Mouse (Mus musculus) right cerebral cortex, adult 2 months (tissue): ENCODE data around the gene Pfdn6.
"Not testable (repeated sequence)": the region's sequence is repeated elsewhere in the genome, so short reads cannot be mapped to it uniquely, and the experiment has no call there.

Source experiments
- DNase-seq, 2 experiments: peaks; one replicate each; pipeline ENCODE4 v3.0.0; 2021 to 2022; ENCODE audit warnings: low spot score in 2 of 2

Pfdn6 gene

DNA sequence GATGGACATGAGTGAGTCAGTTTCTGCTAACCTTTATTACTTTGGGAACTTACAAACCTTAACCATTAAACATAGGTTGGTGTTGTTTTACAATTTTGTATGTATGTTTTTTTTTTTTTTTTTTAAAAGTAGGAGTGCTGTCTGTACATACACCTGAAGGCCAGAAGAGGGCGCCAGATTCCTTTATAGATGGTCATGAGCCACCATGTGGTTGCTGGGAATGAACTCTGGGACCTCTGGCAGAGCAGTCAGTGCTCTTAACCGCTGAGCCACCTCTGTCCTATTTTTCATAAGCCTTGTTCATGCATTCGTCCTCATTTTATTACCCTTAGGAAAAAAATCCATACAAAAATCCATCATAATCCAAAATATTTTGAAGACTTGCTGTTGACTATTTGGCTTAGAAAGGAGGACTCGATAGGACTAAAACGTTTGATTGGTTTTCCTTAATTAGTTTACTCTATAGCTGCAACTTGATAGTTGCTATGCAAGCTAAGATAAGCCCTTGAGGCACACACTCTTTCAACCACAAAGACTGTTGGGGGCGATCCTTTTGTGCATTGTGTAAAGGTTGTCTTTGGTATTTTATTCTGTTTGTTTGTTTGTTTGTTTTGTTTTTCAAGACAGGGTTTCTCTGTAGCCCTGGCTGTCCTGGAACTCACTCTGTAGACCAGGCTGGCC is 42.9 kb downstream of the Pfdn6 start:
- no peak for DNase-seq

GRCm38 (mm10) chr17:33893011-33893410 is 47.1 kb downstream of the Pfdn6 start:
- not testable (repeated sequence) for DNase-seq

DNA sequence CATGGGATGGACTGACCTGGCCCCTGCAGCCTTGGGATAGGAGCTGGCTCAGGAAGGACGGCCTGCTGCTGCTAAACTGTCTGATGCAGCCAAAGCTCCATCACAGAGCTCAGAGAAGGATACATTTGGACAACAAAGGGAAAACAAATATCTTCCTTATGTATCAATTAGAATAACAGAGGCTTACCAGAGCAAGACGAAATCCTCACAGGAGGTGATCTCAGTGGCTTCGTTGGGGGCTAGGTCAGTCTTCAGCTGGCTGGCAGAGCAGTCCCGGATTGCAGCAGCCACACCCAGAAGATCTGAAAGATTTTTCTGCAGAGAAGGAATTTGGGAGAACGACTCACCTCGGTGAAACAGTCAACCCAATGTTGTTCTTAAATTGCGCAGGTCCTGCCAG is 47.7 kb downstream of the Pfdn6 start:
- no peak for DNase-seq

DNA sequence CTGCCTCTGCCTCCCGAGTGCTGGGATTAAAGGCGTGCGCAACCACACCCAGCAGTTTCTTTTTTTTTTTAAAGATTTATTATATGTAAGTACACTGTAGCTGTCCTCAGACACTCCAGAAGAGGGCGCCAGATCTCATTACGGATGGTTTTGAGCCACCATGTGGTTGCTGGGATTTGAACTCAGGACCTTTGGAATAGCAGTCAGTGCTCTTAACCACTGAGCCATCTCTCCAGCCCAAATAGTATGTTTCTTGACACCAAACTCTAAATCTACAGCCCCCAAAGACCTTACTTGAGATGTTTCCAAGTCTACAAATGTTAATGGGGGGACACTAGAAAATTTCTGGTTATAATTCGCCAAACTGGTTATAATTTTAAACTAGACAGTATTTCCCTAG is 48.3 kb downstream of the Pfdn6 start:
- not testable (repeated sequence) for DNase-seq

DNA sequence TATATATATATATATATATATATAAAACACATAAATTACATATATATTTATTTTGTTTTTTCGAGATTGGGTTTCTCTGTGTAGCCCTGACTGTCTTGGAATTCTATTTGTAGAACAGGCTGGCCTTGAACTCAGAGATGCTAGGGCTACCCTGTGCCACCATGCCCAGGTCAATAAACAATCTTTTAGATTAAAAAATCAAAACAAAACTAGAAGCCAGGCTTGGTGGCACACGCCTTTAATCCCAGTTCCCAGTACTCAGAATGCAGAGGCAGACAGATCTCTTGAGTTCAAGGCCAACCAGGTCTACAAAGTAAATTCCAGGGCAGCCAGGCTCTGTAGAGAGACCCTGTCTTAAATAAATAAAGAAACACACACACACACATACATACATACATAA is 48.8 kb downstream of the Pfdn6 start:
- DNase-seq: no peak

DNA sequence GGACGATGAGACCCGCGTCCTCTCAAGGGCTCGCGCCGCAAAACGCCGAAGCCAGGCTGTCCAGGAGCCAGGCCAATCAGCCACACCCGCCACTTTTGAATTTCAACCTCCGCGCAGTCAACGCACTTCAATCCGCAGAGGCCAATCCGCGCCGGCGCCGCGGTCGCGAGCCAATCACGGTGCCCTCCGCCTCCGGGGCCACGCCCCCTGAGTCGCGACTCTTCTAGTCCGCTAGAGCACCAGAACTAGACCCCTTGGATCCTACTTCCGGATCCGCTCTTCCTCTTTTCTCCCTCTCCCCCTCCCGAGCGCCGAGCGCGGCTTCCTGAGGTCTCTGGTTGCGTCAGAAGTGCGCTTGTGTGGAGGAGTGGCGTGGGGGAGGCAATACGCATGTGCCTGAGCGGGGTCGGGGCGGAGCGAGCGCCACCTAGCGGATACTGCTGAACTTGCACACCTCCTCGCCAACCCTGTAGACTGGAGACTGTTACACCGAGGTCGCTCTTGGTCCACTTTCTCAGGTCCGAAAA is 49.5 kb downstream of the Pfdn6 start, which contains the start of gene Kifc1:
Gene Kifc1, minus strand, starts transcription at position 129 of the 527 bp plus-strand sequence.
- peak; percentile 99 to 100 for DNase-seq

DNA sequence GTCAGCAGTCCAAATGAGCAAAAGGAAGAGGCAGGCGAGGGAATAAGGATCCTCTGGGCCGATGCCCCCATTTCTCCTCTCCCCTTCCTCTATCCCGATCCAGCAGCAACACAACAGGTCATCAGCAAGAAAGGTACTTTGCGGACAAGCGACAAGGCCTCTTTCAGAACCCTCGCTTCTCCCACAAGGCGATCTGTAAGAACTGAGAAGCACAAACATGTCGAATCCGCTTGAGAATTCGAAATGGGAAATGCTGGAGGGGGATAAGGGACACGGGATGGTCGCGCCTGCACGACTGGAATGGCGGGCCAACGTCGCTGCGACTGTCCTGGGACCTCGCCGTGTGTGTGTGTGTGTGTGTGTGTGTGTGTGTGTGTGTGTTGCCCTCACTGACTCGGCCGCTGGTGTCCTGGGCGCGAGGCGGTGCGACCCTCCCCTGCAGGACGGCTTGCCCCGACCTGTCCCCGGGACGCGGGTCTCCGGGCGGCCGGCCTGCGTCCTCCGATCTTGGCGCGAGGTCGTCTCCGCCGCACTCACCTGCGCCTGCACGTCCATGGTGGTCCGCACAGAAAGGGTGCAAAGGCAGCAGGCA is 50.1 kb downstream of the Pfdn6 start:
- not testable (repeated sequence) for DNase-seq
